Mouse (Mus musculus): ENCODE data around the gene Klf7. TPM values are rescaled to one million over a fixed set of nuclear protein-coding genes. Genes with fewer than 3 reads are reported as not detected.

The Klf7 gene
- total RNA-seq, 4 experiments from 2014 or later: 12.4 to 17.4 (median 16.4) TPM

- no peak for DNase-seq (ENCODE audit: low spot score)
Observed at GRCm38 (mm10) chr1:63980733-63981132, 141.3 kb downstream of the Klf7 start.

Small RNAs within 50 kb of the gene (microRNA-seq; reads per million reads assigned to microRNA genes)
- not detected for gene Mir6899

Measured in heart, adult 8-10 months (tissue).